Mouse (Mus musculus) kidney, postnatal 0 days (tissue): ENCODE measurements around the gene Hivep3. TPM values are rescaled to one million over a fixed set of nuclear protein-coding genes. Genes with fewer than 3 reads are reported as not detected.

Experiments
- ATAC-seq: fragments of 200-750 bp; cut with Nextera tagmentation; replicated peaks from 2 replicates; pipeline ENCODE4 v1.8.0; 2017; ENCODE audit warnings: low read depth, moderate number of reproducible peaks, moderate TSS enrichment, moderate library complexity; ENCODE audit not compliant: low FRiP score
- DNase-seq: peaks from one replicate; pipeline ENCODE4 v3.0.0-alpha.2; 2016; ENCODE audit warnings: low spot score
- H3K27ac ChIP-seq: fragments of 300-500 bp; sonication (generic); 2 replicates; pipeline ENCODE4 v1.5.1; 2014; ENCODE audit warnings: mild to moderate bottlenecking
- H3K27me3 ChIP-seq: fragments of 300-500 bp; sonication (generic); 2 replicates; pipeline ENCODE4 v1.6.1; 2014; ENCODE audit warnings: low read length, mixed read lengths; ENCODE audit not compliant: insufficient read depth
- H3K36me3 ChIP-seq: fragments of 300-500 bp; sonication (generic); 2 replicates; pipeline ENCODE4 v1.6.1; 2014; ENCODE audit warnings: low read length, mixed read lengths; ENCODE audit not compliant: insufficient read depth
- H3K4me1 ChIP-seq: fragments of 300-500 bp; sonication (generic); replicated peaks from 2 replicates; pipeline ENCODE4 v1.6.1; 2014; ENCODE audit warnings: antibody characterized with exemption, low read length, mixed read lengths; ENCODE audit not compliant: insufficient read depth
- H3K4me2 ChIP-seq: fragments of 300-500 bp; sonication (generic); 2 replicates; pipeline ENCODE4 v1.6.1; 2014; ENCODE audit warnings: mild to moderate bottlenecking, low read length, moderate library complexity, mixed read lengths
- H3K4me3 ChIP-seq: fragments of 300-500 bp; sonication (generic); replicated peaks from 2 replicates; pipeline ENCODE4 v1.5.1; 2014; ENCODE audit warnings: low read depth, low read length
- H3K9ac ChIP-seq: fragments of 300-500 bp; sonication (generic); 2 replicates; pipeline ENCODE4 v1.6.1; 2014; ENCODE audit warnings: low read depth, low read length
- H3K9me3 ChIP-seq: fragments of 300-500 bp; sonication (generic); replicated peaks from 2 replicates; pipeline ENCODE4 v1.6.1; 2016; ENCODE audit warnings: low read length, inconsistent platforms, mixed read lengths
- CTCF ChIP-seq: IDR thresholded peaks from 2 replicates; pipeline ENCODE4 v1.5.1; 2016; ENCODE audit warnings: antibody characterized with exemption, low read depth, mild to moderate bottlenecking, moderate library complexity
- WGBS: fragments of 180-500 bp; shearing (Covaris S2); extraction: QIAGEN DNeasy Blood & Tissue Kit; methylation state at CpG from one replicate; pipeline ENCODE4 v1.1.7; 2014; 5-methylcytosine and 5-hydroxymethylcytosine counted together
- polyA plus RNA-seq: library from polyadenylated mRNA; unstranded; fragments of >200 nt; fragmentation: Nextera tagmentation; extraction: Ambion mirVana; gene quantifications from 2 replicates; pipeline ENCODE4 v1.2.1, GENCODE M21; 2015

The Hivep3 gene
- polyA plus RNA-seq, 1 experiment from 2014 or later = 8.3 TPM

DNA sequence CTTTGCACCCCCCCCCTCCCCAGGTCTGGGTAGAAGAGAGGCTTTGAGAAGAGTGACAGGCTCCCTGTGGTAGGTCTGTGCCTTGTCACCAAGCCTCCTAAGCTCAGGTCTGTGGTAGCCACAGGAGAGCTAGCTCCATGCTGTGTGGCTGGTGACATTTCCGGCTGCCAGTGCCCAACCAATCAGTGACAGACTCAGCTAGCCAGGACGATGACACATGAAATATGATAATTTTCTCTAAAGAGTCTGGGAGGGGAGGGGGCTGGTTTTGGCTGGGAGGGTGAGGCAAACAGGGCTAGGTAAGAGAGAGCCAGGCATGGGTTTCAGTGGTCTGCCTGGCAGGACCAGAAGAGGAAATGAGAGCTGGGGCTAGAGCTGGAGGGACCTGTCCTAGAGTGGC is 79.2 kb downstream of the Hivep3 start:
- Histone ChIP-seq H3K4me3 (no peak overlapping the region), H3K27ac (no peak overlapping the region), H3K4me1 (no peaks in the 10 kb centered on the region), H3K4me2 (no peak overlapping the region), H3K27me3 (no peaks in the 10 kb centered on the region), H3K9me3 (no peaks in the 10 kb centered on the region), H3K36me3 (no peaks in the 10 kb centered on the region), H3K9ac (no peak overlapping the region)
- no peak for DNase-seq
- no peak for TF ChIP-seq CTCF
- WGBS = 31% methylated on average over 2 of the region's 2 CpGs
- no peak for ATAC-seq

DNA sequence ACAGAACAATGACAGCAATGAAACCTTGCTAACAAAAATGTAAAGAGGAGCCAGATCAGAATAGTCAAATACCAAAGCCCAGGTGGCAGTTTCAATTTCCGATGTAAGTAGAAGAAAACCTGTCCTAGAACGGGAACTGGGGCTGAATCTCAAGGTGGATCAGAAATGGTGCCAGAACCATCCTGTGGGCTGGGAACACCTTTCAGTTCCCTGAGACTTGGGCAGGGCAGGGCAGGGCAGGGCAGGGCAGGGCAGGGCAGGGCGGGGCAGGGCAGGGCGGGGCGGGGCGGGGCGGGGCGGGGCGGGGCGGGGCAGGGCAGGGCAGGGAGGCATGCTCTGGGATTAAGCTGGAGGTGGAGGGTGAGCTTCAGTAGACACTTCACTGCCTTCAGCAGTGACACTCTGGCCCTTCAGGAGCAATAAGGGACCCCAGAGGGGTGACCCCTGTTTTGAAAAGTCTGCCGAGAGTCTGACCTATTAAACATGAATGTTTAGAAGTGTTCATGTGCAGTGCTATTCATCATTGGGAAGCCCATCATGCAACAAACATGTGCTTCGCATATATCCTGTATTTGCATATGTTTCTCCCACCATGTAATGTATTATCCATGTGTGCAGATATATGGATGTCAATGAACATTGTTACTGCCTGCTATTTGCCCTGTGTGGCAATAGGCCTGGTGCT is 80.1 kb downstream of the Hivep3 start:
- Histone ChIP-seq H3K36me3 (no peaks in the 10 kb centered on the region), H3K9ac (no peak overlapping the region), H3K4me2 (peak overlapping the region; percentile 95), H3K4me1 (no peaks in the 10 kb centered on the region), H3K27me3 (no peaks in the 10 kb centered on the region), H3K27ac (no peak overlapping the region), H3K9me3 (no peaks in the 10 kb centered on the region), H3K4me3 (peak overlapping the region; percentile 49; the same call in 1 of the 2 replicates)
- 19% methylated on average over 8 of the region's 12 CpGs for WGBS
- ATAC-seq (0 out of 2 replicates have a peak, but pooled peaks have one; percentile 61), DNase-seq (no peak)
- TF ChIP-seq CTCF = no peak

DNA sequence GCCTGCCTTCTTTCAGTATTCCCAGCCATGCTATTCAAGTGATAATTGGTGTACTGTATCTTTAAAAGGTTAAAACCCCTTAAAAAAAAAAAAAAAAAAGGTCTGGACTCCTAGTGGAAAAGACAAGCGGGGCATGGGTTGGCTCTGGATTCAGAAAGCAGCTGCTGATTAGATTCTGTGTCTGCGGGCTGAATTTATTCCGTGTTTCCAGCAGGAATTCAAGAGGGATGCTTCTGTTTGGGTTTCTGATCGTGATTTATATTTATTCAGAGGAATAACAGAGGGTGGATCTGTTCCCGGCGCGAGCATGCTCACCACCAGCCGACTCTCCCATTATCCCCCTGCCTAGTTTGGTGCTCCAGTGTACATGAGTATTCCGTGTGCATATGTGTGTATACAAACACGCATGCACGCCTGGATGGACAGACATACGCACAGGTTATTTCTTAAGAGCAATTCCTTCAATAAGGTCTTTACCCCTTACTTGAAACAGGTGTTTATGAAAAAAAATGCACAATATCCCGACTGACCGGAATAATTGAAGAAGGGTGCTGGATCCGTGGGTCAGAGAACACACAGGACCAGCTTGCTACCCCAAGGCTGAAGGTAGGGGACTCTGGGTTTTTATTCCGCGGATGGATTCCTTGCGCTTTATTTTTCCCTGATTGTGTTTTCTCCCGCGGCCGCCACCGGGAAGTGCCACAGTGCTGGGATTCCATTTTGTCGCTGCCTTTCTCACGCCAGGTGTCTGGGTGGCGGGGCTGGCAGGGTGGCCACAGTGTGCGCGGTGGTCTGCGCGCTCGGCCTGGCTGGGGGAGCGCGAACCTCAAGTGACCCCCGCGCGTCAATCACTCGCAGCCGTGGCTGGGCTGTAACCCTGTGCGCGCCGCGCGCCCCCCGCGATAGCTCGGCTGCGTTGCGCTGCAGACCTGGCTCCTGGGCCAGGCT is 80.9 kb downstream of the Hivep3 start:
- no peaks in the 10 kb centered on the region for H3K36me3 ChIP-seq
- no peaks in the 10 kb centered on the region for H3K4me1 ChIP-seq
- H3K9ac ChIP-seq = peak overlapping the region; percentile 58
- WGBS = 1% methylated on average over 47 of the region's 47 CpGs
- no peak overlapping the region for H3K27ac ChIP-seq
- ATAC-seq = 0 out of 2 replicates have a peak, but pooled peaks have one; percentile 17
- TF ChIP-seq CTCF = no peak
- no peaks in the 10 kb centered on the region for H3K9me3 ChIP-seq
- H3K4me2 ChIP-seq = peak overlapping the region; percentile 95
- DNase-seq = peak; percentile 49
- H3K27me3 ChIP-seq = no peaks in the 10 kb centered on the region
- H3K4me3 ChIP-seq = peak overlapping the region; percentile 49

DNA sequence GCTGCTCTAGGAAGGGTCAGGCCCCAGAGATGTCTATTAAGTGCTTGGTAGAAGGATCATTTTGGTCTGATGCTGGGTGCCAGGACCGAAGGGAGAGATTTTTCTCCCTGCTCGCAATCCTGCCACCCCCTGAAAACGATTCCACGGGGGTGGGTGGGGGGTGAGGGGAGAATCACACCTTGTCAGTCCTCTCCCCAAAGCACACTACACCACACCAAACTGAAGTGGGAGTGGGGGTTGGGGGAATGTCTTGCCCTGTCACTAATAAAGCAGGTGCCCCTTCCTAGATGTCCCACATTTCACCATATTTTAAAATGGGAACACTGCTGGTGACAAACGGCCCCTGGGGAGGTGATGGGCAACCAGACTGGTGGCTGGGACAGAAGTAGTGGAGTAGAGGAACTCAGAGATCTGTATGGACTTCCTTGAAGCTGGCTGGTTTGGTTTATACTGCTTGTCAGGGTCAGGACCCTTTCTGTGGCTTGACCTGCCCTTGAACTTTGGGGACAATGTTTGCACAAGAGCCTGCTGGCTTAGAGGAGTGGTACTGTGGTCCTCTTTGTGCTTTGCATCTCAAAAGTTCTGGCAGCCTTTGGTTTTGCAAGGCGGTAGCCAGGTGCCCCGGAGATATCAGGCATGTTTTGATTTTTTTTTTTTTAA is 81.7 kb downstream of the Hivep3 start:
- WGBS = 18% methylated on average over 7 of the region's 7 CpGs
- Histone ChIP-seq H3K9ac (peak overlapping the region; percentile 58), H3K27me3 (no peaks in the 10 kb centered on the region)

DNA sequence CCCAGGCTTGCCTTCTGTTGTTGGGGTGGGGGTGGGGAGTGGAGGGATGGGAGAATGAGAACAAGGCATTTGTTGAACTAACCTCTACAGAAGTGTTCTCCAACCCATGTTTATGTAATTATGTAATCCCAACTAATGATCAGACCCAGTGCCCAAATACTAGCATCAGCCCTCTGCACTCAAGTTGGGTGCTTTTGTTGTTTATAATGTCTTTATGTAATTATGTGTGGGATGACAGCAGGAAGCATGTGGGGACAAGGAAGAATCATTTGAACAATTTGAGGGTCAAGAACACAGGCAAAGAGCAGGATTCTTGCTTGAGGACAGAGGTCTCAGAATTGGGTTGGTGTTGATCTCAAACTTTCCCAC is 82.2 kb downstream of the Hivep3 start:
- Histone ChIP-seq H3K4me1 (no peaks in the 10 kb centered on the region), H3K4me2 (no peak overlapping the region), H3K36me3 (no peaks in the 10 kb centered on the region), H3K9ac (no peak overlapping the region), H3K4me3 (no peak overlapping the region), H3K27me3 (no peaks in the 10 kb centered on the region), H3K27ac (no peak overlapping the region), H3K9me3 (no peaks in the 10 kb centered on the region)
- no peak for ATAC-seq
- DNase-seq = no peak
- TF ChIP-seq CTCF = no peak

More for the DNA sequence above, 81.7 kb downstream of the Hivep3 start:
- Histone ChIP-seq H3K27ac (no peak overlapping the region), H3K9me3 (no peaks in the 10 kb centered on the region), H3K36me3 (no peaks in the 10 kb centered on the region), H3K4me3 (peak overlapping the region; percentile 49), H3K4me1 (no peaks in the 10 kb centered on the region), H3K4me2 (peak overlapping the region; percentile 95)
- DNase-seq (no peak), ATAC-seq (no peak)
- no peak for TF ChIP-seq CTCF
